8 mouse cellular contexts compared by ENCODE assay signal in genomic region chr6:122310187-122310820, GRCm38 (mm10). TPM values are rescaled to one million over a fixed set of nuclear protein-coding genes. Genes with fewer than 3 reads are reported as not detected.
DNase-seq lines count a peak whose midpoint lies in the region; ATAC-seq and TF ChIP-seq lines count a peak whose summit lies in the region.

No protein-coding gene starts in this region.

- no peaks in the 10 kb centered on the region for H3K27me3 ChIP-seq in E14TG2a.4 (ENCODE audit: insufficient read depth, low read length)

- ATAC-seq in granulocyte monocyte progenitor cell, adult 5-6 weeks (replicated peaks; ENCODE audit: poor library complexity, severe bottlenecking), result peak; percentile 10

- H3K27ac ChIP-seq in gastrocnemius, adult 2 months, result peak overlapping the region; percentile 5; the same call in 1 of the 2 replicates

- H3K36me3 ChIP-seq in E14TG2a.4 (ENCODE audit: insufficient read depth, low read length), result peaks cover 54% of the 10 kb centered on the region

- peak overlapping the region; percentile 84 for H3K4me3 ChIP-seq in gastrocnemius, adult 2 months
- peak overlapping the region; percentile 100 for H3K4me3 ChIP-seq in E14TG2a.4 (replicated peaks; ENCODE audit: low read length)

- no peak for DNase-seq in gastrocnemius, adult 2 months
- no peak for DNase-seq in gastrocnemius, postnatal 25 days
- peak; percentile 24 for DNase-seq in lung, postnatal 25 days (ENCODE audit: low spot score)
- DNase-seq in adrenal gland, adult 2 months, result no peak
- no peak for DNase-seq in urinary bladder, postnatal 4 days (ENCODE audit: low spot score in 2 of 2)
- DNase-seq in gastrocnemius, postnatal 36 days, result no peak

- no peak for TF ChIP-seq CTCF in gastrocnemius, adult 2 months (IDR thresholded peaks at IDR 0.05)
- no peak for TF ChIP-seq CTCF in E14TG2a.4 (conservative IDR thresholded peaks at IDR 0.05; ENCODE audit: low read length)

- no peaks in the 10 kb centered on the region for H3K9me3 ChIP-seq in E14TG2a.4 (ENCODE audit: low read length)

- intact Hi-C loops in gastrocnemius, adult 2 months (cut with DNase I), result no loop called here
- intact Hi-C loops in gastrocnemius, postnatal 36 days (cut with DNase I), result no loop called here

- H3K4me1 ChIP-seq in E14TG2a.4 (replicated peaks; ENCODE audit: low read depth, low read length), result peaks cover 44% of the 10 kb centered on the region

RNA-seq across cellular contexts. Expression of gene M6pr, which starts 1.8 kb away (rescaled TPM):
- total RNA-seq in gastrocnemius, adult 2 months (2021), result 10 to 100 TPM; 20.0 to 23.0 TPM
- total RNA-seq in gastrocnemius, postnatal 25 days (2021), result 10 to 100 TPM; 20.2 to 20.3 TPM
- 209 and 230 TPM in 2 replicates for total RNA-seq in granulocyte monocyte progenitor cell, adult 5-6 weeks (2014; fragmentation: Nextera tagmentation)
- 490 and 513 TPM in 2 replicates for total RNA-seq in granulocyte monocyte progenitor cell, adult 5-6 weeks (2017)
- total RNA-seq in adrenal gland, adult 2 months (2021), result 100 to 1,000 TPM; 159 to 173 TPM
- 31.4 and 41.9 TPM in 2 replicates for polyA plus RNA-seq in adrenal gland, adult 2 months (2012; rRNA removed)
- total RNA-seq in gastrocnemius, postnatal 36 days (2021), result 10 to 100 TPM; 17.1 to 20.7 TPM

RNA-seq across cellular contexts. Expression of gene Klrg1, which starts 27.6 kb away (rescaled TPM):
- not detected for total RNA-seq in gastrocnemius, adult 2 months (2021)
- total RNA-seq in gastrocnemius, postnatal 25 days (2021), result not detected
- total RNA-seq in granulocyte monocyte progenitor cell, adult 5-6 weeks (2014; fragmentation: Nextera tagmentation), result not detected in 2 replicates
- total RNA-seq in granulocyte monocyte progenitor cell, adult 5-6 weeks (2017), result not detected in 2 replicates
- total RNA-seq in adrenal gland, adult 2 months (2021), result under 1 TPM in 1 of 2 experiments, not detected in 1; 0.28 TPM
- polyA plus RNA-seq in adrenal gland, adult 2 months (2012; rRNA removed), result not detected in 2 replicates
- total RNA-seq in gastrocnemius, postnatal 36 days (2021), result not detected

RNA-seq across cellular contexts. Expression of gene Phc1, which starts 30.1 kb away (rescaled TPM):
- total RNA-seq in gastrocnemius, adult 2 months (2021), result 10 to 100 TPM; 24.8 to 32.8 TPM
- total RNA-seq in gastrocnemius, postnatal 25 days (2021), result 10 to 100 TPM; 16.1 to 17.6 TPM
- 6.9 and 11.8 TPM in 2 replicates for total RNA-seq in granulocyte monocyte progenitor cell, adult 5-6 weeks (2014; fragmentation: Nextera tagmentation)
- 3.5 and 4.5 TPM in 2 replicates for total RNA-seq in granulocyte monocyte progenitor cell, adult 5-6 weeks (2017)
- total RNA-seq in adrenal gland, adult 2 months (2021), result 10 to 100 TPM; 24.8 to 33.6 TPM
- polyA plus RNA-seq in adrenal gland, adult 2 months (2012; rRNA removed), result 39.9 and 62.2 TPM in 2 replicates
- 10 to 100 TPM; 17.6 to 22.9 TPM for total RNA-seq in gastrocnemius, postnatal 36 days (2021)

Comparison
In these comparisons a context has a peak if more than half of its experiments do, and no peak if none do; other contexts are left out.
1. RNA of gene M6pr, which starts 1.8 kb away (total RNA-seq): 209 to 513 TPM in granulocyte monocyte progenitor cell, adult 5-6 weeks and 159 to 173 TPM in adrenal gland, adult 2 months; 20.0 to 23.0 TPM in gastrocnemius, adult 2 months, 17.1 to 20.7 TPM in gastrocnemius, postnatal 36 days and 20.2 to 20.3 TPM in gastrocnemius, postnatal 25 days; every median in the first group is over 4 times any median in the second.